Mouse (Mus musculus) C2C12 (cell line): ENCODE results near the gene Ccdc188.

Source experiments
- CEBPB ChIP-seq: IDR thresholded peaks from one replicate; pipeline ENCODE4 v1.6.1; 2011; ENCODE audit warnings: low read depth, mild to moderate bottlenecking, control low read depth, moderate library complexity
- CTCF ChIP-seq: IDR thresholded peaks from one replicate; pipeline ENCODE4 v1.5.1; 2011; ENCODE audit not compliant: control insufficient read depth, insufficient read depth, insufficient read length
- MAX ChIP-seq: IDR thresholded peaks from one replicate; pipeline ENCODE4 v1.6.1; 2011; ENCODE audit warnings: mild to moderate bottlenecking, control low read depth
- MYOD1 ChIP-seq: IDR thresholded peaks from one replicate; pipeline ENCODE4 v1.6.1; 2011; ENCODE audit warnings: low read depth; ENCODE audit not compliant: control insufficient read depth, insufficient read length
- MYOG ChIP-seq: IDR thresholded peaks from one replicate; pipeline ENCODE4 v1.6.1; 2011; ENCODE audit not compliant: control insufficient read depth, insufficient read length; ENCODE audit errors: extremely low read depth
- USF1 ChIP-seq: IDR thresholded peaks from one replicate; pipeline ENCODE4 v1.6.1; 2011; ENCODE audit warnings: low read depth, mild to moderate bottlenecking, control low read depth, moderate library complexity

GRCm38 (mm10) chr16:18220856-18221542 lies 3.3 kb downstream of the Ccdc188 start:
- no peak for TF ChIP-seq CTCF
- no peak for TF ChIP-seq MAX
- TF ChIP-seq USF1 = no peak
- no peak for TF ChIP-seq MYOG
- TF ChIP-seq MYOD1 = no peak
- no peak for TF ChIP-seq CEBPB
